Mouse (Mus musculus): ENCODE data around the gene Gm10065. TPM values are rescaled to one million over a fixed set of nuclear protein-coding genes. Genes with fewer than 3 reads are reported as not detected.

Gene Gm10065
- total RNA-seq, 2 experiments from 2014 or later: not detected

DNA sequence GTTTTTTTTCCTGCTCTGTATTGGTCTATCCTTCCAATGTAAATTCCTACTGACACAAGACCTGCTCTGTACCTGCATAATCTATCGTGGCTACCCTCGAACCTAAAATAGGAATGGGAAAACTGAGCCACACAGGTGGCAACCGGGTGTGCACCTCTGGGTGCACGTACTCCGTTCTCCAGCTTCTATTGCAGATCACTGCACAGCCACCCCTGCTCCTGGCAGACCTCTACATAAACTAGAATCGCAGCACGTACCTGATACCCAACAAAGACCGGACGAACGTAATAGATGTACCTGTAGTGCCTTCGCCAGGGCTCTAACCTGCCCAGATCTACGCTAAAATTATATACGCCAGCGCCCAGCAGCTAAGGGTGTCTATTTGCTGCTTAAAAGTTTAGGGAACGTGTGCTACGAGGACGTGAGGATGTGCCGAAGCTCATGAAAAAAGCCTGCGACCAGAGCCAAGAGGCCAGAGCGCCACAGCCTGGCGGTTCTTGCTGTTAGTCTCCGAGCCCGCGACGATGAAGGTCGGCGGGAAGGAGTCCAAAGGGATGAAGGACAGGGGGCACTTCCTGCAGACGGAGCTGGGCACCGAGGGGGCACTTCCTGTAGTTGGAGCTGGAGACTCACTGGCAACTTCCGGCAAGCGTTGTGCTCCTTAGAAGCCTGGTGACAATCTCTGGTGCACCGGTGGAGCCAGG lies 38.6 kb downstream of the Gm10065 start, which contains the start of gene Pgbd1:
Pgbd1 (minus strand) TSS at position 556 of the 704 bp plus-strand sequence.
- intact Hi-C loops (cut with DNase I): loop anchor here (5.0 kb wide), 1 partner anchor 38 kb away; the partner anchor contains the start of gene Zkscan3
- DNase-seq: peak; percentile 90

DNA sequence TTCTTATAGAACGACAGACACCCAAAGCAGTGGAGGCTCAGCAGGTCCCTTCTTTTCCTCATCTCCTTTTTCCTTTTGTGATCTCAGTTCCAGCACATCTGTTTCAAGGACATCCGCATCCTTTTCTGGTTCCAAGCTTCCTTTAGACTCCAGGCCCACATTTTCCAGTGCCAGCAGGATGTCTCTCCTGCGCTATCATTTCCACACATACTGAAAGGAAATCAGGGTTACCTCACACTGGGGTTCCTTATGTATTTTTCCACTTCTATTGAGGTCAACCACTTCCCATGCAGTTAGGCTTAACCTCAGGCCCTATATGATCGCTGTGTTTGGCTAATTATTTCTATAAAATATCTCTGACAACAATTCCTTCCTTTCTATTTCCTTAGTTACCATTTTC lies 43.8 kb downstream of the Gm10065 start:
- intact Hi-C loops (cut with DNase I): no loop called here

More for the DNA sequence above, 43.8 kb downstream of the Gm10065 start:
- no peak for DNase-seq

Small RNA genes lying within 50 kb of the gene (microRNA-seq; reads per million reads assigned to microRNA genes)
- gene Mir1896: not detected

Other genes starting within 250 kb of the Gm10065 start
- not detected for gene Gpx5, start 186.7 kb downstream of the Gm10065 start, total RNA-seq (2021)
- gene Gpx6, start 167.3 kb downstream of the Gm10065 start, total RNA-seq (2021): not detected
- gene Olfr1367, start 132.5 kb downstream of the Gm10065 start, total RNA-seq (2021): not detected
- 10 to 100 TPM; 11.0 to 11.3 TPM for gene Zscan12, start 116.6 kb downstream of the Gm10065 start, total RNA-seq (2021)
- gene Zkscan3, start 76.7 kb downstream of the Gm10065 start, total RNA-seq (2021): 10 to 100 TPM; 49.4 to 56.1 TPM
- 1 to 10 TPM; 1.3 to 2.2 TPM for gene Pgbd1, start 38.4 kb downstream of the Gm10065 start, total RNA-seq (2021)
- gene Zscan26, start 25.7 kb downstream of the Gm10065 start, total RNA-seq (2021): 10 to 100 TPM; 27.0 to 28.7 TPM
- 1 to 10 TPM in 1 of 2 experiments, under 1 TPM in 1; 0.97 to 1.5 TPM for gene Nkapl, start 10.9 kb downstream of the Gm10065 start, total RNA-seq (2021)
- 1 to 10 TPM; 7.8 to 8.8 TPM for gene Zkscan4, start 534 bp downstream of the Gm10065 start, total RNA-seq (2021)
- gene AK157302, start 15.8 kb upstream of the Gm10065 start, total RNA-seq (2021): 10 to 100 TPM; 11.3 to 14.5 TPM
- gene Gm11273, start 22.0 kb upstream of the Gm10065 start, total RNA-seq (2021): 10 to 100 TPM; 36.2 to 49.5 TPM
- 10 to 100 TPM; 13.7 to 13.9 TPM for gene Zkscan8, start 51.7 kb upstream of the Gm10065 start, total RNA-seq (2021)
- gene Olfr1366, start 63.4 kb upstream of the Gm10065 start, total RNA-seq (2021): not detected
- gene Olfr1535, start 80.5 kb upstream of the Gm10065 start, total RNA-seq (2021): not detected
- not detected for gene Olfr1364, start 102.3 kb upstream of the Gm10065 start, total RNA-seq (2021)
- not detected for gene Olfr1362, start 134.6 kb upstream of the Gm10065 start, total RNA-seq (2021)
- gene Olfr11, start 163.1 kb upstream of the Gm10065 start, total RNA-seq (2021): not detected
- not detected for gene Olfr1361, start 183.9 kb upstream of the Gm10065 start, total RNA-seq (2021)
- not detected for gene Olfr1360, start 198.0 kb upstream of the Gm10065 start, total RNA-seq (2021)
- gene Olfr1359, start 218.7 kb upstream of the Gm10065 start, total RNA-seq (2021): not detected
- gene Hist1h2bl, start 236.7 kb upstream of the Gm10065 start, total RNA-seq (2021): 100 to 1,000 TPM; 112 to 115 TPM
- 100 to 1,000 TPM; 129 to 178 TPM for gene Hist1h2ai, start 237.0 kb upstream of the Gm10065 start, total RNA-seq (2021)
- gene Hist1h3h, start 238.2 kb upstream of the Gm10065 start, total RNA-seq (2021): 100 to 1,000 TPM; 159 to 180 TPM
- gene Hist1h2bm, start 242.6 kb upstream of the Gm10065 start, total RNA-seq (2021): 10 to 100 TPM; 34.8 to 37.4 TPM